Mouse (Mus musculus) left cerebral cortex, adult 6 months (tissue): ENCODE data around the gene Cdc123. TPM values are rescaled to one million over a fixed set of nuclear protein-coding genes. Genes with fewer than 3 reads are reported as not detected.

Experiments
- long read RNA-seq, 2 experiments: library from polyadenylated mRNA; unstranded; transcript quantifications; one replicate each; pipeline ENCODE4 v2.0.0; 2019 to 2020
- polyA plus RNA-seq: library from polyadenylated mRNA; unstranded; fragments of <200 nt; fragmentation: Nextera tagmentation; gene quantifications from 2 replicates; pipeline ENCODE4 v1.2.3, GENCODE M21; 2021

Gene Cdc123
- polyA plus RNA-seq = 200 and 220 TPM in 2 replicates
- long read RNA-seq, experiment 1, transcript Cdc123-201 (13 exons, 1,827 nt) = major isoform, 215 of 265 reads
- long read RNA-seq, experiment 1, partial matches to known transcripts = 4 of 265 reads
- long read RNA-seq, experiment 1, other reads (novel, unspliced or antisense) = 42 of 265 reads
- long read RNA-seq, experiment 2, transcript Cdc123-201 (13 exons, 1,827 nt) = major isoform, 95 of 139 reads
- long read RNA-seq, experiment 2, partial matches to known transcripts = 18 of 139 reads
- long read RNA-seq, experiment 2, other reads (novel, unspliced or antisense) = 24 of 139 reads

GRCm38 (mm10) chr2:5844873-5845631 lies at the start of gene Cdc123, which contains the start of gene Nudt5:
Cdc123 (minus strand) TSS chr2:5845164.
Nudt5 (plus strand) TSS chr2:5845019.

GRCm38 (mm10) chr2:5862834-5863233 lies 17.9 kb upstream of the Cdc123 start, which contains the start of gene Gm13199:
Gm13199 (minus strand) TSS chr2:5862934.

Other genes with a start within 250 kb of the Cdc123 start
- 23.0 and 25.1 TPM in 2 replicates for gene Camk1d, start 130.6 kb downstream of the Cdc123 start, polyA plus RNA-seq
- gene Nudt5, start 145 bp downstream of the Cdc123 start, polyA plus RNA-seq = 17.3 and 23.0 TPM in 2 replicates
- gene Gm13199, start 17.8 kb upstream of the Cdc123 start, polyA plus RNA-seq = not detected in 2 replicates
- 26.1 and 31.0 TPM in 2 replicates for gene Sec61a2, start 50.3 kb upstream of the Cdc123 start, polyA plus RNA-seq
- gene Dhtkd1, start 97.6 kb upstream of the Cdc123 start, polyA plus RNA-seq = 1.5 and 1.7 TPM in 2 replicates
- 4.9 and 7.0 TPM in 2 replicates for gene Upf2, start 106.3 kb upstream of the Cdc123 start, polyA plus RNA-seq